ENCODE assay signal across 36 mouse cellular contexts in the genomic region with DNA sequence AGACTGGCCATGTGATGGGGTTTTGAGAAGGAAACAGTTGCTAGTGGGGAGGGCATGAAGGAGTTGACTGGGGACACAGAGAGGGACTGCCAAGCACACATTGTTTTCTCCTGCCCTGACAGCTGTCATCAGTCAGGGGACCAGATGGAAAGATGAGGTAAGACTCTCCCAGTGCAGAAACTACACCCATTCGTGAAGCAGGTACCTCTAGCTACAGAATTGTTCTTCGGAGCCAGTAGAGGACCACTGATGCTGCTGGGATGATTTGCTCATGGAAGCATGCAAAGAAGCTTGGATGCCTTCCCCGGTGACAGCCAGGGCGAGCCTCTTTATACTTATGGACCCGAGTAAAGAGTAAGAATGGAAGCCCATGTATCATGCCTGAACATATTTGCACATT. TPM values are rescaled to one million over a fixed set of nuclear protein-coding genes. Genes with fewer than 3 reads are reported as not detected.
DNase-seq lines count a peak whose midpoint lies in the region.
"Had no signal": no experiment of that assay in that cellular context is flagged by ENCODE, and none has a peak within 500 bp of the region (broad histone marks: within the 10 kb centered on the region; RNA-seq: fewer than 3 reads in every experiment).

No protein-coding gene starts in this region.

- 70% methylated on average over 5 of the region's 5 CpGs for WGBS in heart, embryonic 10.5 days

- H3K27ac ChIP-seq in heart, embryonic 10.5 days, result no peak overlapping the region
- H3K27ac ChIP-seq: forebrain, embryonic 13.5 days; gastrocnemius, adult 2 months; hindbrain, embryonic 14.5 days; intestine, embryonic 15.5 days; neural tube, embryonic 13.5 days had no signal

- no peaks in the 10 kb centered on the region for H3K9me3 ChIP-seq in heart, embryonic 10.5 days
- H3K9me3 ChIP-seq: forebrain, embryonic 13.5 days; G1E; intestine, embryonic 15.5 days; neural tube, embryonic 13.5 days had no signal

- peak; percentile 98 for DNase-seq in brain, adult 2 months (ENCODE audit: low read depth, low spot score)
- DNase-seq in cerebellum, adult 11 months, result peak; percentile 83
- DNase-seq in cerebellum, adult 9-11 months, result peak; percentile 97
- DNase-seq in layer of hippocampus, adult 8-10 months (ENCODE audit: low spot score in 2 of 2), result peak; percentile 64
- DNase-seq in adrenal gland, postnatal 4 days (ENCODE audit: low spot score in 2 of 2), result no peak
- no peak for DNase-seq in kidney, postnatal 14 days
- DNase-seq in heart, embryonic 10.5 days (ENCODE audit: low spot score), result no peak
- DNase-seq: adrenal gland, adult 8-10 months; B cell, adult 2 months; gastrocnemius, adult 2 months; heart, postnatal 4 days; kidney, adult 9 months; kidney, postnatal 25 days; lung, postnatal 4 days; midbrain, embryonic 14.5 days; retina, postnatal 1 day; right cerebral cortex, postnatal 4 days; thymus, postnatal 14 days had no signal

- no peaks in the 10 kb centered on the region for H3K36me3 ChIP-seq in heart, embryonic 10.5 days
- H3K36me3 ChIP-seq: G1E; intestine, embryonic 15.5 days; neural tube, embryonic 13.5 days had no signal

- no peaks in the 10 kb centered on the region for H3K4me1 ChIP-seq in heart, embryonic 10.5 days
- H3K4me1 ChIP-seq: intestine, embryonic 15.5 days had no signal

- H3K27me3 ChIP-seq in heart, embryonic 10.5 days (ENCODE audit: insufficient read depth, poor library complexity, severe bottlenecking), result peaks cover 18% of the 10 kb centered on the region
- H3K27me3 ChIP-seq: intestine, embryonic 15.5 days; Patski had no signal

- H3K4me3 ChIP-seq in heart, embryonic 10.5 days, result no peak overlapping the region
- H3K4me3 ChIP-seq: forebrain, embryonic 13.5 days; gastrocnemius, adult 2 months; intestine, embryonic 15.5 days; myocyte; neural tube, embryonic 13.5 days had no signal

RNA-seq across cellular contexts. Expression of a gene that starts 13.9 kb away (rescaled TPM):
- total RNA-seq in layer of hippocampus, adult 8-10 months (2022), result not detected
- not detected for total RNA-seq in adrenal gland, postnatal 4 days (2021)
- 0.15 TPM in 1 of 2 replicates, not detected in the other for polyA plus RNA-seq in heart, embryonic 10.5 days (2016; fragmentation: Nextera tagmentation; extraction: Ambion mirVana)
- total RNA-seq: adrenal gland, adult 8-10 months; CH12.LX; gastrocnemius, adult 2 months; gastrocnemius, postnatal 4 days; heart, postnatal 4 days; left cerebral cortex, adult 18-20 months; liver, adult 2 months; megakaryocyte-erythroid progenitor cell, adult 5-6 weeks had no signal
- polyA plus RNA-seq: embryonic facial prominence, embryonic 14.5 days; forebrain, embryonic 13.5 days; G1E; heart, embryonic 16.5 days; hindbrain, embryonic 14.5 days; intestine, embryonic 15.5 days; limb, embryonic 11.5 days; liver, embryonic 16.5 days; lung, embryonic 16.5 days; myocyte; neural tube, embryonic 13.5 days; stomach, embryonic 14.5 days had no signal

RNA-seq across cellular contexts. Expression of a gene that starts 59.9 kb away (rescaled TPM):
- total RNA-seq in layer of hippocampus, adult 8-10 months (2022), result 10 to 100 TPM; 12.5 to 15.4 (median 15.3) TPM
- 10 to 100 TPM; 21.4 to 23.4 TPM for total RNA-seq in adrenal gland, postnatal 4 days (2021)
- polyA plus RNA-seq in heart, embryonic 10.5 days (2016; fragmentation: Nextera tagmentation; extraction: Ambion mirVana), result 24.1 and 26.1 TPM in 2 replicates

Comparison
In these comparisons a context has a peak if more than half of its experiments do, and no peak if none do; other contexts are left out.
1. DNase-seq: peak in brain, adult 2 months (single experiment), cerebellum, adult 11 months (single experiment), cerebellum, adult 9-11 months (single experiment) and layer of hippocampus, adult 8-10 months (2 of 2); none in adrenal gland, postnatal 4 days (0 of 2), kidney, postnatal 14 days (single experiment) and heart, embryonic 10.5 days (single experiment).